Mouse (Mus musculus): Measurements from ENCODE around the gene Abcc8.

The Abcc8 gene

GRCm38 (mm10) chr7:46058882-46059281 is 121.0 kb downstream of the Abcc8 start:
- in situ Hi-C loops (cut with MboI, MseI), result no loop called here
